Mouse (Mus musculus): ENCODE measurements around the gene Adgra3. TPM values are rescaled to one million over a fixed set of nuclear protein-coding genes. Genes with fewer than 3 reads are reported as not detected.

Adgra3 gene
- polyA plus RNA-seq, 1 experiment from 2014 or later = 16.1 TPM

DNA sequence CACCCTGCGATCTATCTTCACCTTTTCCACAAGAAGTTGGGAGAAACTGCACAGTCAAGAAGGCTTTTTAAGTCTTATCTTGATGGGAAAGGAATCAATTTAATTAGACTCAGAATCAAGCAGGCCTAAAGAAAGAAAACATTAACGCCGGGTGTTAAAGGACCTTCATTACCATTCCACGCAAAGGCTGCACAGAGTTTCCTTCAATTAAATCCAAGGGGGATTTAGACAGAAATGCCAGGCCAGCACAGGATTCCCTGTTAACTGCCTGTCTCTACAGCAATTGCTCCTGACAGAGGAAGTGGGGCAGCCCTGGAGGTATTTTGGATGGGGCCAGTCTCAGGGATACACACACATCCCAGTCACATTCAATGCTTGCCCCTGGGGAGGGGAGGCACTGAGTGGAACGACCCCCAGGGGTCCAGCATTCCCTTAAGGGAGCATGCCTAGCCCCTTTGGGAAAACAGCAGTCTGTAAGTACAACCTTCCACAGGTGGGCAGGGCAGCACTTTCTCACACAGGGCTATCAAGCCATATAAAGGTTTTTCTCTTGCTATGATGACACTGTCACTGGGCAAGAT is 10.4 kb downstream of the Adgra3 start:
- Histone ChIP-seq H3K4me3 (no peak overlapping the region), H3K27me3 (no peaks in the 10 kb centered on the region), H3K27ac (replicated peaks) (0 out of 2 replicates have a peak overlapping the region, but pooled peaks have one; percentile 21), H3K9ac (0 out of 2 replicates have a peak overlapping the region, but pooled peaks have one; percentile 6), H3K9me3 (no peaks in the 10 kb centered on the region), H3K4me2 (no peak overlapping the region), H3K4me1 (replicated peaks) (peaks cover 25% of the 10 kb centered on the region), H3K36me3 (no peaks in the 10 kb centered on the region)
- 52% methylated on average over 5 of the region's 5 CpGs for WGBS
- ATAC-seq (ENCODE audit: low FRiP score, low read depth) = 0 out of 2 replicates have a peak, but pooled peaks have one; percentile 32

DNA sequence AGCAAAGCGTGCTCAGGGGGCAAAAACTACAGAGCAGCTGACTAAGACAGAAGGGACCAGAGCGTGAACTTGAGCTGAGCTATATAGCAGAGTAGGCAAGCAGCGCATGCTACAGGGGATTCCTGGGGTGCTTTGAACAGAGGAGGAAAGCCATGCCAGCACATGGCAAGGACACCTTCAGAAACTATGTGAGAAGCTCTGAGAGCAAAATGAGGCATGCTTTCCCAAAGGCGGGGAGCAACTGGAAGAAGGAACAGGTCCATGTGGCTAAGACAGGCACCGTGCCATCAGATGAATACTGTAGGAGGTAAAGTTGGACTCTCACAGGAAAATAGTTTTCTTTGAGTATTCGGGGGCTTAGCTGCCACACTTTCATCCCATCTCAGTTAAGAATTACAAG is 13.6 kb downstream of the Adgra3 start:
- Histone ChIP-seq H3K4me3 (no peak overlapping the region), H3K27me3 (no peaks in the 10 kb centered on the region), H3K4me1 (replicated peaks) (peaks cover 19% of the 10 kb centered on the region), H3K27ac (replicated peaks) (no peak overlapping the region), H3K36me3 (no peaks in the 10 kb centered on the region), H3K9ac (no peak overlapping the region), H3K9me3 (no peaks in the 10 kb centered on the region), H3K4me2 (no peak overlapping the region)
- WGBS = 83% methylated on average over 6 of the region's 6 CpGs
- no peak for ATAC-seq (ENCODE audit: low FRiP score, low read depth)

DNA sequence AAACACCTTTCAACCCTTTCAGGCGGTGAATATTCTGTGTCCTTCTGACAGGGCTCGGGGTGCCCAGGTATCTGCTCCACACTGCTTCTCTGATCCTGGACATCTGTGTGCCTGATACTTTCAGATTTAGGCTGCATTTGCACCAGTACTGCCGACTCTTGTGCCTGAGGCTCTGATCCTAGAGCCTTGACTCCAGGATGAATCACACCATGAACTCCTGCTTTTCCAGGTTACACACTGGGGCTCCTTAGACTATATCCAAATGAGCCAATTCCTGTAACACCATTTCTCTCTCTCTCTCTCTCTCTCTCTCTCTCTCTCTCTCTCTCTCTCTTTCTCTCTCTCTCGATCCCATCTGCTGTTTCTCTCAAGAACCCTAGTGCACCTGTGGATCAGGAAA is 15.1 kb downstream of the Adgra3 start:
- 90% methylated on average over 4 of the region's 4 CpGs for WGBS
- Histone ChIP-seq H3K36me3 (no peaks in the 10 kb centered on the region), H3K4me3 (no peak overlapping the region)

DNA sequence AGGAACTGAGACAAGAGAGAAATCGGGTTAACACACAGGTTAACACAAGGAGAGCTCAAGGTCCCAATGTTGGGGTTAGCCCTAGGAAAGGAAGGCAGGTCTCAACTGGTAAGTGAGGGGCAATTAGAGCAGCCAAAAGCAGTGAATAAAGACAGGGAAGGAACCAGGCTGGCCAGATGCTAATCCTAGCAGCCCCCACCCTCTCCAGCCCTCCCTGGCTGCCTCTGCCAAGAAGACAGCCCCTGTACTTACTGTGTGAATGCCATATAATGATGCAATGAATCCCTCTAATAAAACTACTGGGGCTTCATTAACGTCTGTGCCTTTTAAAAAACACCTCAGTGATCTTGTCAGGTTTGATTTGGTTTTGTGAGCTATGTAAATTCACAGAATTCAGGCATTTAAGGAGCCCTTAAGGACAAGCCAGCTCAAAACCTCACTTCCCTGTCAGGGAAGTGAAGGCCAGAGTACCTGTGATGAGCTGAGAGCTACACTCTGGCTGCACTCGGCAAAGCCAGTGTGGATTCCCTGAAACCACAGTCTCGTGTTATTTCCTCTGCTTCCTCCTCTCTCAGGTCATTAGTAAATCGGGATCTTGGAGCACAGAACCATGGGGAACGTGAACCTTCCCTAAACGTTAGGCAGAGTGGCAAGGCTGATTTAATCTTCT is 16.4 kb downstream of the Adgra3 start:
- no peaks in the 10 kb centered on the region for H3K27me3 ChIP-seq
- WGBS = 52% methylated on average over 7 of the region's 7 CpGs
- no peaks in the 10 kb centered on the region for H3K36me3 ChIP-seq
- H3K4me3 ChIP-seq = no peak overlapping the region
- ATAC-seq (ENCODE audit: low FRiP score, low read depth) = peak; percentile 78
- peaks cover 15% of the 10 kb centered on the region; the same call in 1 of the 2 replicates for H3K4me1 ChIP-seq (replicated peaks)
- H3K4me2 ChIP-seq = no peak overlapping the region
- H3K9me3 ChIP-seq = no peaks in the 10 kb centered on the region
- no peak overlapping the region for H3K9ac ChIP-seq
- 0 out of 2 replicates have a peak overlapping the region, but pooled peaks have one; percentile 21 for H3K27ac ChIP-seq (replicated peaks)

More for the DNA sequence above, 15.1 kb downstream of the Adgra3 start:
- H3K27me3 ChIP-seq = no peaks in the 10 kb centered on the region
- H3K9me3 ChIP-seq = no peaks in the 10 kb centered on the region
- no peak overlapping the region for H3K27ac ChIP-seq (replicated peaks)
- H3K4me2 ChIP-seq = no peak overlapping the region
- no peak overlapping the region for H3K9ac ChIP-seq
- H3K4me1 ChIP-seq (replicated peaks) = peaks cover 14% of the 10 kb centered on the region
- ATAC-seq (ENCODE audit: low FRiP score, low read depth) = no peak

DNA sequence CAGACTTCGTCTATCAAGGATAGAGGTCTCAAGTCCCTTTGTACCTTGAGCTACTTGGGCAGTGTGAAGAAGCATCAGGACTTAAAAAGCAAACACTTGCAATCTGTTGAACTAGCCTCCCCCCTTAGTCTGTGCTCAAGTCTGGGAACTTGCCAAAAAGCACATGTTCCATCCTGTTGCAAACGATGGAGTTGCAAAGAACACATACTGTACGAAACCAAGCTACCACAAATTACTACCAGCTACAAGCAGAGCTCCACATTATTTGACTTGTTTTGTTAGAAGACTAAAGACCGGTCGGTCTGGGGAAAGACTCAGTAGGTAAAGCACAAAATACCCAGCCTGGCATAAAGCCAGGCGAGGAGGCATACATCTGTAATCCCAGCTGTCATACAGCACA is 19.3 kb downstream of the Adgra3 start:
- no peak overlapping the region for H3K4me3 ChIP-seq
- no peak for ATAC-seq (ENCODE audit: low FRiP score, low read depth)
- H3K27ac ChIP-seq (replicated peaks) = no peak overlapping the region
- no peaks in the 10 kb centered on the region for H3K27me3 ChIP-seq
- H3K4me2 ChIP-seq = no peak overlapping the region
- no peak overlapping the region for H3K9ac ChIP-seq
- peaks cover 14% of the 10 kb centered on the region; the same call in 1 of the 2 replicates for H3K4me1 ChIP-seq (replicated peaks)
- 70% methylated on average over 6 of the region's 6 CpGs for WGBS
- no peaks in the 10 kb centered on the region for H3K36me3 ChIP-seq
- no peaks in the 10 kb centered on the region for H3K9me3 ChIP-seq

DNA sequence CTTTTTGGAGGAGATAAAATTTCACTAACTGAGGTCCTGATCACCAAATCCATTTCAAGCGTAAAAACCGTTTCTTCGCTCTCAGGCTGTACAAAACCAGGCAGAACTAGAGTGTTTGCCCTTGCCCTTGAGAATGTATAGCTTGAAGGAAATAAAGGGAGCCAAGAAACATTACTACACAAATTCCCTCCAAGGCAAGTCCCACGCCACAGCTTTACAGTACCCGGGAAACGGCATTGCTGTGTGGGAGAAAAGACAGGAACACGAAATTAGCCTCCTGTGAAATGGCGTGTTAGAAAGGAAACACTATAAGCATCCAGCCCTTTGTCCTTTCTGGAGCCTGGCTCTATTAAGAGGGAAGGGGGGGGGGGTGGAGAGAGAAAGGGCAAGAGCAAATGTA is 21.1 kb downstream of the Adgra3 start:
- no peaks in the 10 kb centered on the region for H3K36me3 ChIP-seq
- no peak overlapping the region for H3K4me3 ChIP-seq
- ATAC-seq (ENCODE audit: low FRiP score, low read depth) = no peak
- peaks cover 21% of the 10 kb centered on the region for H3K4me1 ChIP-seq (replicated peaks)
- H3K9me3 ChIP-seq = no peaks in the 10 kb centered on the region
- no peaks in the 10 kb centered on the region for H3K27me3 ChIP-seq
- no peak overlapping the region for H3K27ac ChIP-seq (replicated peaks)
- no peak overlapping the region for H3K9ac ChIP-seq
- WGBS = 65% methylated on average over 8 of the region's 8 CpGs
- H3K4me2 ChIP-seq = no peak overlapping the region

DNA sequence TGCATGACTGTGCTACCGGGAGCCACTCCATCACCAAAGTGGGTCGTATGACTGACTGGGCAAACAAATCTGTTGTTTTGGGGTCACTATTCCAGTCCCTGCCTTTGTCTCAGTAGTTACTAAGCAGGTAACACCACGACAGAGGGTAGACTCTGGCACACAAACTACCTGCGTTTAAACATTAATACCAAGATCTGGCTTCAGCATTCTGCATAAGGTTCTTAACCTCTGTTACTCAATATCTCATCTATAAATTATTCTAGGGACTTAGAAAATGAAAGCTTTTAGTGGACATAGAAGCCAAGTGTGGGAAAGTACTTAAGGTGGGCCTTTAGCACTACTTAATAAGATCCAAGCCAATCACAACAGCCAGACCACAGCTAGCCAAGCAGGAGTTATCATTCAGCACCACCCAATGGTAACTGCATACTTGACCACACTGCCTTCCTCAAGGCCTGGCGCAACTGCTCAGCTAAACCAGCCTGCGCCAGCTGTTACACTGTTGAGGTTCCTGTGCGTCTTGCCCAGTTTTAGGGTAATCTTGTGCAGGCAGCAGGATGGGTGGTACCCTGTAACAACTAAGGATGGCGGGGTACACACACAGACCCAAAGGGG is 23.8 kb downstream of the Adgra3 start:
- 83% methylated on average over 8 of the region's 8 CpGs for WGBS
- H3K27me3 ChIP-seq = no peaks in the 10 kb centered on the region
- no peak overlapping the region for H3K27ac ChIP-seq (replicated peaks)
- peaks cover 20% of the 10 kb centered on the region for H3K4me1 ChIP-seq (replicated peaks)
- H3K9ac ChIP-seq = no peak overlapping the region
- no peak overlapping the region for H3K4me3 ChIP-seq
- no peak overlapping the region for H3K4me2 ChIP-seq
- H3K36me3 ChIP-seq = no peaks in the 10 kb centered on the region
- no peak for ATAC-seq (ENCODE audit: low FRiP score, low read depth)
- H3K9me3 ChIP-seq = no peaks in the 10 kb centered on the region

DNA sequence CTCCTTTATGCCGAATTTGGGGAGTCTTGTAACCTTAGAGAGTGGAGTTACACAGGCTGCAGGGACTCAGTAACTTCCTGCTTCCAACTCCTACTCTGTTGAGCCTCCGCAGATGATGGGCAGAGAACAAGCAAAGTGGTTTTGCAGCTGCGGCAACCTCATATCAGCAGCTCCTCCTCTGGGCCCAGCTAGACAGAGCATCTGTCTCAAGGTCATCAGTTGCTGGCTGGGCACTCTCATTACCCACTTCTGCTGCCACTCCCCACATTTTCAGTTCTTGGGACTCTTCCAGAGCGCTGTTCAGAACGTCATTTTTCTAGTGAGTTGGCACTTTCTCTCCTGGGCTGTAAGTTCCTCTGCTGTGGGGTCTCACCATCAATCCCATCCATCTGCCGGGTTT is 24.6 kb downstream of the Adgra3 start:
- no peaks in the 10 kb centered on the region for H3K27me3 ChIP-seq
- ATAC-seq (ENCODE audit: low FRiP score, low read depth) = peak; percentile 24; the same call in 1 of the 2 replicates
- H3K9ac ChIP-seq = no peak overlapping the region
- no peak overlapping the region for H3K4me2 ChIP-seq
- H3K36me3 ChIP-seq = no peaks in the 10 kb centered on the region
- H3K4me3 ChIP-seq = no peak overlapping the region
- 48% methylated on average over 6 of the region's 6 CpGs for WGBS
- no peak overlapping the region for H3K27ac ChIP-seq (replicated peaks)
- no peaks in the 10 kb centered on the region for H3K9me3 ChIP-seq
- H3K4me1 ChIP-seq (replicated peaks) = peaks cover 20% of the 10 kb centered on the region

DNA sequence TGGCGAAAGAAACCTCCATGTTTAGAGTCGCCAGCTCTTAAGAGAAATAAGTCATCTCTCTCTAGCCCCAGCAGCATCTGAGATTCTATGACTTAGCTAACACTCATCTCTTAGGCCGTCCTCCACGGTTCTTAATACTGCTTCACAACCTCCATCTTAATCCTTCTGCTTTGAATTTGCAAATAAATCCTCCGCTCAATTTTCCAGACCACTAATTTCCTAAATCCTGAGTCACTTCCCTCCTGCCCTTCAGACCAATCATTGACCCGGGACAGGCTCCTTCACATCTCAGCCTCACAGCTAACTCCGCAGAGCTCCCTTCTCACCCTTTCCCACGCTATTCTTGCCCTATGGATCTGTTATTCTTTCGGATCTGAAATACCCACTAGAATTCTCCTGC is 25.1 kb downstream of the Adgra3 start:
- H3K36me3 ChIP-seq = no peaks in the 10 kb centered on the region
- no peak overlapping the region for H3K27ac ChIP-seq (replicated peaks)
- H3K4me2 ChIP-seq = no peak overlapping the region
- no peaks in the 10 kb centered on the region for H3K9me3 ChIP-seq
- H3K4me1 ChIP-seq (replicated peaks) = peaks cover 20% of the 10 kb centered on the region
- no peak for ATAC-seq (ENCODE audit: low FRiP score, low read depth)
- 75% methylated on average over 9 of the region's 9 CpGs for WGBS
- H3K4me3 ChIP-seq = no peak overlapping the region
- H3K9ac ChIP-seq = no peak overlapping the region
- no peaks in the 10 kb centered on the region for H3K27me3 ChIP-seq

DNA sequence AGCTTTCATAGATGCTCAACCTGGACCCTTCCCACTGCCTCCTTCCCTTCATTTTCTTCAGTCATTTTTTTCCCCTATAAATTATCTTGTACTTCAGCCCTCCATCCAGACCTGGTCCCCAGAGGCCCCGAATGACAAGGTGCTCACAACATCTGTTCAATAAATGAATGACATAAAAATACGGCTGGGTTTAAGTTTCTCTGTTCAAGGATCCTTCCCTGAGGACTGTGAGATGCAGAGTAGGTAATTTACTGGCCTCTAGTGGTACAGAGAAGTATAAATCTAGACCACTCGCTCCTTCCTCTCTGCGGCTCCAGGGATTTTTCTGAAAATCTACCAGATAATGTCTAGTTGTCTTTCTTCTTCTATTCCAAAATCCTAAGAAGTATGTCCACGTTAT is 26.5 kb downstream of the Adgra3 start:
- no peaks in the 10 kb centered on the region for H3K36me3 ChIP-seq
- H3K27me3 ChIP-seq = no peaks in the 10 kb centered on the region
- H3K4me1 ChIP-seq (replicated peaks) = peaks cover 24% of the 10 kb centered on the region
- 62% methylated on average over 5 of the region's 5 CpGs for WGBS
- no peaks in the 10 kb centered on the region for H3K9me3 ChIP-seq
- 0 out of 2 replicates have a peak, but pooled peaks have one; percentile 57 for ATAC-seq (ENCODE audit: low FRiP score, low read depth)
- H3K4me3 ChIP-seq = no peak overlapping the region
- no peak overlapping the region for H3K27ac ChIP-seq (replicated peaks)
- H3K4me2 ChIP-seq = no peak overlapping the region
- H3K9ac ChIP-seq = no peak overlapping the region

DNA sequence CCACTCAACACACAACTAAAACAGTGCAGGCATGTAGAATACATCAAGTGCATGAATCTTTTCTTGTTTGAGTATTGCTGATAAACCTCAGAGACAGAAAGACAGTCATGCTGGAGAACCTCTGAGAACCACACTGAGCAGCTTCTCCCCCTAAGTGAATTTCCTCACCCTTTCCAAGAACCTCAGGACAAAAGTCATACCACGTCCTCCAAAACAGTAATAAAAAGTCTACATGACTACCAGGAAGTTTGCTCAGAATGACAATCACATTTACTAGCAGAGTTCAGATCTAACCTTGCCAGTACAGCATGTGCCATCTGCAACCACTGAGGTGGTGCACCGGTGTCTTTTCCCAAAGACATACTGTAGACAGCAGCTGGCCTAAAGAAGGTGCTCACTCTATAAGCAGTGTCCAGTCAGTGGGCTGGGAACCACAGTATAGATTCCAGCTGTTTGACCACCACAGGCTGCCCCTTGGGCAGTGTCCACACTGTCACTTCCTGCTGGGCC is 27.0 kb downstream of the Adgra3 start:
- Histone ChIP-seq H3K36me3 (no peaks in the 10 kb centered on the region), H3K9ac (no peak overlapping the region), H3K4me1 (replicated peaks) (peaks cover 26% of the 10 kb centered on the region), H3K4me3 (no peak overlapping the region), H3K27me3 (no peaks in the 10 kb centered on the region), H3K27ac (replicated peaks) (no peak overlapping the region), H3K4me2 (no peak overlapping the region), H3K9me3 (no peaks in the 10 kb centered on the region)
- WGBS = 92% methylated on average over 2 of the region's 2 CpGs
- ATAC-seq (ENCODE audit: low FRiP score, low read depth) = no peak

DNA sequence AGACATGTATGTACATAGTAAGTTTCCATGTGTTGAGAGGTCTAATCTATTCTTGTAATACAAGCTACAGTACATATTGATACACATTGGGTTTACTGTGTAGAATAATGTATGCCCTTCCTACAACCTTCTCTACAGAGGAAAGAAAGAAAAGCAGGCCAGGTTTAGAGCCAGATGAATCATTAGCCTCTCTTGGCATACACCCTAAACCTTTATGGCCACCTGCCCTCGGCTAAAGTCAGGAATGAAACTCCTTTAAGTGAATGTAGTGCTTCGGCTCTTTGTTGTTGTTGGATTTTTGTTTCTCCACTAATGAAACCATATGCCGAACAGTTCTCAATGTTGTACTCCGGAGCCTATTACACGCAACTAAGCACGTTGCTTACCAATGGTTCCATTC is 27.5 kb downstream of the Adgra3 start:
- ATAC-seq (ENCODE audit: low FRiP score, low read depth) = no peak
- no peaks in the 10 kb centered on the region for H3K9me3 ChIP-seq
- H3K27ac ChIP-seq (replicated peaks) = no peak overlapping the region
- no peaks in the 10 kb centered on the region for H3K27me3 ChIP-seq
- H3K4me2 ChIP-seq = no peak overlapping the region
- peaks cover 30% of the 10 kb centered on the region for H3K4me1 ChIP-seq (replicated peaks)
- H3K4me3 ChIP-seq = no peak overlapping the region
- H3K9ac ChIP-seq = no peak overlapping the region
- no peaks in the 10 kb centered on the region for H3K36me3 ChIP-seq
- 95% methylated on average over 6 of the region's 6 CpGs for whole genome bisulfite sequencing
